Mouse (Mus musculus): ENCODE data around the gene 9130213A22Rik.

DNA sequence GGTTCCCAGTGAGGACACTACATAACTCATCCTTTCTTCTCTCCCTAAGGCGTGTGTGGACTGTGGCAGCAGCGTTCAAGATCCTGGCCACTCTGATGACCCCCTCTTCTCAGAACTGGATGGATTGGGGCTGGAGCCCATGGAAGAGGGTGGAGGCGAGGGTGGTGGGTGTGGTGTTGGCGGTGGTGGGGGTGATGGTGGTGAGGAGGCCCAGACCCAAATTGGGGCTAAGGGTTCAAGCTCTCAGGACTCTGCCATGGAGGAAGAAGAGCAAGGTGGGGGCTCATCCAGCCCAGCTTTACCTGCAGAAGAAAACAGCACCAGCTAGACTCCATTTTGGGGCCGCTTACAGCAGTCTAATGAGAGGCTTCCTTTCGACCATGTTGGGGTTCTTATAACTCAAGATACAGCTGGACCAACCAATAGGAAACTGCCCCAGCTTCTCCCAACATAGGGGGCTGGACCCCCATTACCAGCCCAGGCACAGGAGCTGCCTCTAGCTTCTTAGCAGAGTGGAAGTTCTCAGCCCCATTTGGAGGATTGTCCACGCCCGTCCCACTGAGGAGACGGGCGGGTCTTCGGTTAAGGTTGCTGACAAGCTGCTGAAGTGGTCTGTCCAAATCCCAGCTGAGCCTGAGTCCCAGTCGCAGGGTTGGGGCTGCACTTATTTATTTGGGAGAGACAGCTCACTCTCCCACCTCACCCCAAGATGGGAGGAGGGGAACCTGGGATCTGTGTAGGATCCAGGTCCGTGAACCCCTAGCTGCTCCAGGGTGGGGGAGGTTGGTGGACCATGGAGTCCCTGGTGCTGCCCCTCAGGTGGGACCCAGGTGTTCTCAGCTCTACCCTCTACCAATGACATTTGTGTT lies 13.1 kb downstream of the 9130213A22Rik start:
- no peak for TF ChIP-seq CTCF (conservative IDR thresholded peaks at IDR 0.05; ENCODE audit: insufficient read depth, insufficient read length, low read depth, low read length)
- no peak for TF ChIP-seq POLR2A (IDR thresholded peaks at IDR 0.05; ENCODE audit: low read depth, low read length)
